Mouse (Mus musculus) myocyte (in vitro differentiated cells): ENCODE measurements around the gene Fam49a. TPM values are rescaled to one million over a fixed set of nuclear protein-coding genes. Genes with fewer than 3 reads are reported as not detected.

Source experiments
- H3K27me3 ChIP-seq: one replicate; pipeline ENCODE4 v1.6.1; 2011; ENCODE audit not compliant: control insufficient read depth, insufficient read depth, insufficient read length
- H3K36me3 ChIP-seq: one replicate; pipeline ENCODE4 v1.6.1; 2011; ENCODE audit not compliant: control insufficient read depth, insufficient read depth
- H3K4me2 ChIP-seq: one replicate; pipeline ENCODE4 v1.6.1; 2011; ENCODE audit warnings: low read depth, control low read depth
- H3K4me3 ChIP-seq: one replicate; pipeline ENCODE4 v1.5.1; 2011; ENCODE audit warnings: mild to moderate bottlenecking, control low read depth, moderate library complexity
- H3K79me2 ChIP-seq: one replicate; pipeline ENCODE4 v1.6.1; 2011; ENCODE audit not compliant: control insufficient read depth, insufficient read depth
- H3ac ChIP-seq: one replicate; pipeline ENCODE4 v1.6.1; 2011; ENCODE audit not compliant: control insufficient read depth, insufficient read length
- CEBPB ChIP-seq: IDR thresholded peaks from 2 replicates; pipeline ENCODE4 v1.6.1; 2011; ENCODE audit warnings: mild to moderate bottlenecking, moderate library complexity; ENCODE audit not compliant: poor library complexity, insufficient read depth, severe bottlenecking
- E2F4 ChIP-seq: IDR thresholded peaks from one replicate; pipeline ENCODE4 v1.6.1; 2011; ENCODE audit warnings: mild to moderate bottlenecking, control low read depth, moderate library complexity; ENCODE audit not compliant: insufficient read depth
- MAX ChIP-seq: IDR thresholded peaks from one replicate; pipeline ENCODE4 v1.6.1; 2011; ENCODE audit warnings: low read depth, mild to moderate bottlenecking, control low read depth
- MYOD1 ChIP-seq, 3 experiments: IDR thresholded peaks; one replicate each; pipeline ENCODE4 v1.6.1; 2011; ENCODE audit warnings: control low read depth in 2 of 3, low read depth in 2 of 3, mild to moderate bottlenecking in 2 of 3, moderate library complexity in 1 of 3; ENCODE audit not compliant: insufficient read length in 2 of 3, control insufficient read depth in 1 of 3
- MYOG ChIP-seq, 3 experiments: IDR thresholded peaks; one replicate each; pipeline ENCODE4 v1.6.1; 2011; ENCODE audit warnings: control low read depth in 2 of 3, low read depth in 2 of 3, mild to moderate bottlenecking in 2 of 3; ENCODE audit not compliant: insufficient read length in 2 of 3, control insufficient read depth in 1 of 3, insufficient read depth in 1 of 3
- POLR2A ChIP-seq: IDR thresholded peaks from one replicate; pipeline ENCODE4 v1.6.1; 2011; ENCODE audit warnings: low read depth, mild to moderate bottlenecking, control low read depth, moderate library complexity; ENCODE audit not compliant: insufficient read length
- POLR2AphosphoS2 ChIP-seq: IDR thresholded peaks from one replicate; pipeline ENCODE4 v1.6.1; 2011; ENCODE audit warnings: low read depth, control low read depth; ENCODE audit not compliant: insufficient read length
- REST ChIP-seq: IDR thresholded peaks from one replicate; pipeline ENCODE4 v1.6.1; 2011; ENCODE audit warnings: mild to moderate bottlenecking, control low read depth, moderate library complexity; ENCODE audit not compliant: insufficient read depth, insufficient read length
- SRF ChIP-seq: IDR thresholded peaks from one replicate; pipeline ENCODE4 v1.6.1; 2011; ENCODE audit warnings: low read depth; ENCODE audit not compliant: control insufficient read depth, insufficient read length
- TCF12 ChIP-seq: IDR thresholded peaks from one replicate; pipeline ENCODE4 v1.6.1; 2011; ENCODE audit warnings: mild to moderate bottlenecking, control low read depth; ENCODE audit not compliant: poor library complexity, insufficient read depth, severe bottlenecking
- TCF3 ChIP-seq: IDR thresholded peaks from one replicate; pipeline ENCODE4 v1.6.1; 2011; ENCODE audit warnings: low read depth, control low read depth; ENCODE audit not compliant: insufficient read length
- USF1 ChIP-seq: IDR thresholded peaks from one replicate; pipeline ENCODE4 v1.6.1; 2011; ENCODE audit warnings: low read depth, mild to moderate bottlenecking, control low read depth, moderate library complexity
- polyA plus RNA-seq: library from polyadenylated mRNA; unstranded; fragments of >200 nt; fragmentation: generic; extraction: Trizol; gene quantifications from one replicate; pipeline ENCODE4 v1.2.1, GENCODE M21; 2012; ENCODE audit warnings: missing spikeins

The Fam49a gene
- polyA plus RNA-seq, 1 experiment, result not detected

DNA sequence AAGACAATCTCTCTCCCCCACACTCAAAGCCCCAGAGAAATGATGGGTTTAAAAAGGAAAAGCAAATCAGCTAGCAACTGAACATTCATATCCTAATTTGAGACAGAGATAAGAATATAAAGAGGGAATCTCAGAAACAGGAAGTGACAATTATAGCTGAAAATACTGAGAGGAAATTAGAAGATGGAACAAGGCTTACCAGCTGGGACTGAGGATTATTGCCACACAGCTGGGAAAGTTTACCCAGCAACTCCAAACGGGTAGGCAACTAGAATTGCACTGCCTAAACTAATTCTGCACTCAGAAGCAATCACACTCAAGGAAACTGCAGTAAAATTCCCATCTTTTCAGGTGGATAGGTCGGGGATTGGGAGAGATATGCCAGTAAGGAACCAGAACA lies 12.4 kb upstream of the Fam49a start:
- Histone ChIP-seq H3K79me2 (no peaks in the 10 kb centered on the region), H3ac (no peak overlapping the region), H3K4me3 (no peak overlapping the region), H3K36me3 (no peaks in the 10 kb centered on the region), H3K4me2 (no peak overlapping the region), H3K27me3 (no peaks in the 10 kb centered on the region)
- TF ChIP-seq TCF3, result no peak
- no peak for TF ChIP-seq CEBPB
- TF ChIP-seq TCF12, result no peak
- TF ChIP-seq MYOG (IDR thresholded peaks at IDR 0.05; ENCODE audit: control insufficient read depth in 1 of 3, insufficient read depth in 1 of 3, insufficient read length in 2 of 3, low read depth in 2 of 3), result no peak
- no peak for TF ChIP-seq SRF
- no peak for TF ChIP-seq USF1
- TF ChIP-seq REST, result no peak
- TF ChIP-seq POLR2AphosphoS2, result no peak
- no peak for TF ChIP-seq E2F4
- no peak for TF ChIP-seq MYOD1 (IDR thresholded peaks at IDR 0.05; ENCODE audit: control insufficient read depth in 1 of 3, insufficient read length in 2 of 3, low read depth in 2 of 3)
- no peak for TF ChIP-seq POLR2A
- TF ChIP-seq MAX, result no peak

DNA sequence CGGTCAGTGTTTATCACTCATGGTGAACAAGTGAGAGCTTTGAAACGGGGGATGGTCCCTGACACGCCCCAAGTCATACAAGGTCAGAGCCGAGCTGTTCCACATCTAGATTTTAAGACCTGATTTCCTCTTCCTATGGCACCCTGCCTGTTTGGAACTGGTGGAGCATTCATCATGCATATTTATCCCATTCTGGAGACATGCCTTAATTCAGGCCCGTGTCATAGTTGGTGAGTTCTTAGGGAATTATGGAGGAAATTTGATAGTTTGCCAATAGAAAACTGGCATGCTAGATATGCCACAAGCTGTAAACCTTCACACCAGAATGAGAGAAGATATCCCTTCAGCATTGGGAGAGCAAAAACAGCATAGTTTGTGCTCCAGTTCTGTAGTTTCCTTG lies 8.4 kb upstream of the Fam49a start:
- Histone ChIP-seq H3K79me2 (no peaks in the 10 kb centered on the region), H3K27me3 (no peaks in the 10 kb centered on the region), H3K4me2 (no peak overlapping the region), H3K4me3 (no peak overlapping the region), H3K36me3 (no peaks in the 10 kb centered on the region), H3ac (no peak overlapping the region)
- TF ChIP-seq MAX (no peak), SRF (no peak), REST (no peak), POLR2AphosphoS2 (no peak), POLR2A (no peak), MYOD1 (IDR thresholded peaks at IDR 0.05; ENCODE audit: control insufficient read depth in 1 of 3, insufficient read length in 2 of 3, low read depth in 2 of 3) (no peak), MYOG (IDR thresholded peaks at IDR 0.05; ENCODE audit: control insufficient read depth in 1 of 3, insufficient read depth in 1 of 3, insufficient read length in 2 of 3, low read depth in 2 of 3) (no peak), CEBPB (no peak), TCF3 (no peak), USF1 (no peak), TCF12 (no peak), E2F4 (no peak)

DNA sequence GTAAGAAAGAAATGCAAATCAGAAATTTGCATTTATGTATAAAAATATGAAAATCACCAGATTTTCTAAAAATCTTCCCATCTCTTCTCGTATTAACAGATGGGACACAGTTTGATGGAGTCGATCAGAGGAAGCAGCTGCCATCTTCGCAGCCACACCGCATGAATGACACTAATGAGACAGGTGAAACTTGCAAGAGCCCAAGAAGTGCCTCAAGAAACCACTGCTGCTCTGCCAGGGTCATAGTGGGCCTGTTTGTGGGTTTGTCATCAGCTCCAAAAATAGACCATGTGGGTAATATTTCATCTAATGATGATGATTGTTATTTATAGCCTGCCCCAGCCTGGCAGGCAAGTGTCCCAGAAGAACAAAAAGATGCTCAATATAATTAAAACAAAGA lies 7.8 kb upstream of the Fam49a start:
- Histone ChIP-seq H3K36me3 (no peaks in the 10 kb centered on the region), H3K4me3 (no peak overlapping the region), H3K79me2 (no peaks in the 10 kb centered on the region), H3K27me3 (no peaks in the 10 kb centered on the region), H3ac (no peak overlapping the region), H3K4me2 (no peak overlapping the region)
- TF ChIP-seq SRF, result no peak
- TF ChIP-seq MYOG (IDR thresholded peaks at IDR 0.05; ENCODE audit: control insufficient read depth in 1 of 3, insufficient read depth in 1 of 3, insufficient read length in 2 of 3, low read depth in 2 of 3), result peak in 1 of 3 experiments; percentile 2
- TF ChIP-seq MYOD1 (IDR thresholded peaks at IDR 0.05; ENCODE audit: control insufficient read depth in 1 of 3, insufficient read length in 2 of 3, low read depth in 2 of 3), result peak in 1 of 3 experiments; percentile 69
- TF ChIP-seq POLR2AphosphoS2, result no peak
- no peak for TF ChIP-seq TCF3
- no peak for TF ChIP-seq MAX
- no peak for TF ChIP-seq CEBPB

DNA sequence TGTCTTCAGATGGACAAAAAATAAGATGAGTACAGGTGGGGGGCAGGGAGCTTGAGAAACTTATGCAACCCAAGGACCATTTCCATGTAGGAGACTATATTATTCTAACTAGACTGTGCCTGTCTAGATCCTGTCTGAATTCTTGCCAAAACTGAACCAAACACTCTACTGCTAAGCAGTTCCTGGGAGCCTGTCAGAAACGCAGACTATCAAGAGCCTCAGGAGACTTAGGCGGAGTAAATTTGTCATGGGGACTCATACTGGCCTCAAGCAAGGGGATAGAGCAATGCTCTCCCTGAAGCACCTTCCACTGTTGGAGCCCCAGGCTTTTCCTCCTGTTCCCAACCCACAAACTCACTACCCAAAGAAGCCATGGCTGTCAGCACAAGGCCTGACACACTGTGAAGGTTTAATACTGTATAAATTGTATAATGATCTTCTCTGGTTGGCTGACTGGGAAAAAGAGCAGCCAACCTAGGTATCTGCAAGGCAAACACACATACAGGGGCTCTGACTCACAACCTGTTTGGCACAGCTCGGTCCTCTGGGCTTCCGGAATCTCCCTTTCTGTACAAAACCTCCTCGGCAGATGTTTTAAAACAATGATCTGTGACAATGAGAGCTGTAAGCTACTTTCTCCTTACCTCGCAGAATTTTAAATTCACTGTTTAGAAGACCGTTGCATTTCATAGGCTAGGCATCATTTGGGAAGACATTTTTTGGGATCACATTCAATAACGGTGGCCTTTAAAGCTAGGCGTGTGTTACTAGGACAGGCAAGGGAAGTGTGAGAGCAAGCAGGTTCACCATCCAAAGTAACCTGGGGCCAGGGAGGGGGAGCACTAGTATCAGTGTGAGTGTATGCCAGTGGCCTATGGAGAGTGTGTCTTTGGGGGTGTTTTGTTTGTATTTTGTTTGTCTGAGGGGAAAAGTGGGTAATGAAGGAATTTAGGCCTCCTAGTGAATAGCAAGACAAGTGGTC lies 669 bp upstream of the Fam49a start:
- Histone ChIP-seq H3K36me3 (no peaks in the 10 kb centered on the region), H3K4me3 (no peak overlapping the region), H3K27me3 (no peaks in the 10 kb centered on the region), H3ac (no peak overlapping the region), H3K79me2 (no peaks in the 10 kb centered on the region), H3K4me2 (no peak overlapping the region)
- no peak for TF ChIP-seq REST
- no peak for TF ChIP-seq TCF12

DNA sequence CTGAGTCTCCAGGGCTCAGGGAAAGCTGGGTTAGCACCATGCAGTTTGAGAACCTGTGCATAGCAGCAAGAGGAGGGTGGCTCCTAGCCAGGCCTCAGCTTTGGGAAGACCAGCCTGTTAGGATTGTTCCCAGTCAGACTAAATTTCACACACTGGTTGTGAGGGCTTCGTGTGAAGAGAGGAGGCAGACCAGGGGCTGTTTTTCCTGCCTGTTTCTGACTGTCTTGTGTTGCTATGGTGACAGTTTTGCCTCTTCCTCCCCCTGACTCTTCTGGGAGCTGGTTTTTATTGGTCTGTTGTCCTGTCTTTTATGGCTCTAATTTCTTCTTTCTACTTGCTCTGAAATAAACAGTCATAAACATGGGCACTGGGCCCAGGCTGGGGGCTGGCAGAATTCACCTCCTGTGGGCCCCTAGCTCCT lies 1.4 kb downstream of the Fam49a start:
- H3K79me2 ChIP-seq, result no peaks in the 10 kb centered on the region
- H3ac ChIP-seq, result no peak overlapping the region
- H3K4me3 ChIP-seq, result no peak overlapping the region
- no peaks in the 10 kb centered on the region for H3K36me3 ChIP-seq
- no peaks in the 10 kb centered on the region for H3K27me3 ChIP-seq
- TF ChIP-seq TCF12, result no peak
- TF ChIP-seq USF1, result no peak
- no peak for TF ChIP-seq POLR2A
- no peak for TF ChIP-seq MAX
- no peak for TF ChIP-seq REST
- no peak for TF ChIP-seq MYOG (IDR thresholded peaks at IDR 0.05; ENCODE audit: control insufficient read depth in 1 of 3, insufficient read depth in 1 of 3, insufficient read length in 2 of 3, low read depth in 2 of 3)
- TF ChIP-seq E2F4, result no peak
- no peak overlapping the region for H3K4me2 ChIP-seq
